Mouse (Mus musculus) right cerebral cortex, postnatal 4 days (tissue): ENCODE results near the gene Gm2888.
"Not testable (repeated sequence)": the region's sequence is repeated elsewhere in the genome, so short reads cannot be mapped to it uniquely, and the experiment has no call there.

Source experiments
- DNase-seq: peaks from one replicate; pipeline ENCODE4 v3.0.0-alpha.2; 2022

Gm2888 gene

GRCm38 (mm10) chr14:3029702-3030101 lies at the start of gene Gm2888:
Gene Gm2888, plus strand, starts transcription at chr14:3030002.
- DNase-seq: not testable (repeated sequence)

GRCm38 (mm10) chr14:3048727-3049512 lies 19.1 kb downstream of the Gm2888 start, which contains the start of gene Gm2897:
Gene Gm2897, plus strand, starts transcription at chr14:3049285.
- DNase-seq: peak; percentile 10

GRCm38 (mm10) chr14:3049513-3049800 lies 19.7 kb downstream of the Gm2888 start:
- peak; percentile 20 for DNase-seq

- DNase-seq: peak; percentile 1
Observed at GRCm38 (mm10) chr14:3050087-3050486, 20.3 kb downstream of the Gm2888 start.
